Mouse (Mus musculus) G1E (cell line): Measurements from ENCODE around the gene Evx2.

Source experiments
- CTCF ChIP-seq: IDR thresholded peaks from 2 replicates; pipeline ENCODE4 v1.5.1; 2012; ENCODE audit warnings: low read depth, low read length, inconsistent platforms, mixed read lengths
- GATA1 ChIP-seq: IDR thresholded peaks from 2 replicates; pipeline ENCODE4 v1.6.1; 2012; ENCODE audit warnings: borderline replicate concordance, low read length, inconsistent platforms, mixed read lengths
- POLR2AphosphoS5 ChIP-seq: IDR thresholded peaks from 2 replicates; pipeline ENCODE4 v1.6.1; 2012; ENCODE audit warnings: low read depth, low read length, inconsistent platforms; ENCODE audit not compliant: insufficient replicate concordance

GRCm38 (mm10) chr2:74606087-74606760 is 53.1 kb downstream of the Evx2 start:
- TF ChIP-seq CTCF (no peak), GATA1 (no peak), POLR2AphosphoS5 (no peak)
